Mouse (Mus musculus) heart, adult 2 months (tissue): ENCODE measurements around the gene Tnni2.

Source experiments
- CTCF ChIP-seq: fragments of 200-600 bp; IDR thresholded peaks from 2 replicates; pipeline ENCODE4 v1.8.1; 2022; ENCODE audit warnings: antibody characterized with exemption, mild to moderate bottlenecking, moderate library complexity
- POLR2A ChIP-seq: fragments of 200-500 bp; IDR thresholded peaks from 2 replicates; pipeline ENCODE4 v1.6.1; 2011; ENCODE audit warnings: mild to moderate bottlenecking, low read depth, low read length, control low read depth; ENCODE audit not compliant: insufficient read depth

DNA sequence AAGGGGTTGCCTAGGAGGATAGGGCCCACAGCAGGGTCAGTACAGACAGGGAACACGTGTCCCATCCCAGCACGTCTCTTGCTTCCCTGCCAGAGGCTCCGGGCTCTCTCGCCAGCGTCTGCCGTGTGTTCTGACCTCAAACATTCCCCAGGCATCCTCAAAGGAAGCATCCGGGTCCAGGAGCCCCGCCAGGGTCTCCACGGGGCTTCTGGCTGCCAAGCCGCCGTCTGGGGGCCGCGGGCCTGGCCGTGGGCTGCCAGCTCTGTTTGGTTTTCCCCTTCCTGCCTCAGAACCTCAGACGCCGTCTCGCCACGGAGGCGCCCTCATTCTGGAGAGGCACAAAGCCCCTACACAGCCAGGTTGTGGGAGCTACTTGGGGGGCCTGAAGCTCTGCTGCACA, 8.0 kb upstream of the Tnni2 start:
- TF ChIP-seq CTCF (no peak), POLR2A (no peak)
